15 mouse cellular contexts compared by ENCODE assay signal in genomic region chr1:98062074-98062473, GRCm38 (mm10).
"Had no signal": no experiment of that assay in that cellular context is flagged by ENCODE, and none has a peak within 500 bp of the region (broad histone marks: within the 10 kb centered on the region; RNA-seq: fewer than 3 reads in every experiment).

No protein-coding gene starts in this region.

- H3K36me3 ChIP-seq: limb, embryonic 12.5 days; midbrain, embryonic 10.5 days; neural tube, embryonic 15.5 days had no signal

- H3K9me3 ChIP-seq: midbrain, embryonic 10.5 days; neural tube, embryonic 15.5 days had no signal

- H3K4me2 ChIP-seq: limb, embryonic 12.5 days; neural tube, embryonic 15.5 days had no signal

- H3K4me3 ChIP-seq: limb, embryonic 12.5 days; midbrain, embryonic 10.5 days; myocyte; neural tube, embryonic 15.5 days had no signal

- H3K9ac ChIP-seq: limb, embryonic 12.5 days; liver, embryonic 14.5 days; neural tube, embryonic 15.5 days had no signal

- H3K27ac ChIP-seq: kidney, postnatal 0 days; limb, embryonic 12.5 days; liver, embryonic 14.5 days; midbrain, embryonic 10.5 days; neural tube, embryonic 15.5 days had no signal

- DNase-seq: kidney, adult 9 months; kidney, postnatal 36 days; layer of hippocampus, adult 9-11 months; lung, postnatal 36 days; midbrain, embryonic 14.5 days; right cerebral cortex, adult 18-20 months; right cerebral cortex, postnatal 25 days; thymus, adult 18-20 months; thymus, postnatal 14 days had no signal

- H3K4me1 ChIP-seq: limb, embryonic 12.5 days; neural tube, embryonic 15.5 days had no signal

- H3K27me3 ChIP-seq: limb, embryonic 12.5 days; neural tube, embryonic 15.5 days had no signal
